Mouse (Mus musculus) WW6 (cell line): ENCODE data around the gene Tmem44.

Experiments used
- DNase-seq: peaks from one replicate; pipeline ENCODE4 v3.0.0-alpha.2; 2013; ENCODE audit warnings: low read depth, low spot score

Gene Tmem44

GRCm38 (mm10) chr16:30552621-30553338 is 2.1 kb upstream of the Tmem44 start:
- DNase-seq = no peak

- peak; percentile 61 for DNase-seq
Measured at GRCm38 (mm10) chr16:30549966-30550747, 485 bp downstream of the Tmem44 start.

- DNase-seq = no peak
Measured at GRCm38 (mm10) chr16:30549516-30549915, 1.1 kb downstream of the Tmem44 start.

GRCm38 (mm10) chr16:30548291-30548690 is 2.4 kb downstream of the Tmem44 start:
- no peak for DNase-seq

- no peak for DNase-seq
Measured at GRCm38 (mm10) chr16:30544693-30545092, 5.9 kb downstream of the Tmem44 start.

- no peak for DNase-seq
Measured at GRCm38 (mm10) chr16:30543386-30543785, 7.3 kb downstream of the Tmem44 start.

- DNase-seq = no peak
Measured at GRCm38 (mm10) chr16:30542826-30543225, 7.8 kb downstream of the Tmem44 start.

- no peak for DNase-seq
Measured at GRCm38 (mm10) chr16:30540107-30541001, 10.3 kb downstream of the Tmem44 start.

GRCm38 (mm10) chr16:30539433-30539832 is 11.2 kb downstream of the Tmem44 start:
- peak; percentile 56 for DNase-seq

GRCm38 (mm10) chr16:30535075-30535474 is 15.6 kb downstream of the Tmem44 start:
- no peak for DNase-seq

- DNase-seq = no peak
Measured at GRCm38 (mm10) chr16:30533592-30533991, 17.1 kb downstream of the Tmem44 start.

- no peak for DNase-seq
Measured at GRCm38 (mm10) chr16:30532929-30533328, 17.7 kb downstream of the Tmem44 start.

GRCm38 (mm10) chr16:30531761-30532406 is 18.8 kb downstream of the Tmem44 start:
- no peak for DNase-seq

GRCm38 (mm10) chr16:30530815-30531214 is 19.8 kb downstream of the Tmem44 start:
- no peak for DNase-seq

GRCm38 (mm10) chr16:30528386-30528785 is 22.3 kb downstream of the Tmem44 start:
- DNase-seq = no peak

GRCm38 (mm10) chr16:30527889-30528288 is 22.8 kb downstream of the Tmem44 start:
- no peak for DNase-seq

GRCm38 (mm10) chr16:30525756-30526155 is 24.9 kb downstream of the Tmem44 start:
- DNase-seq = no peak

GRCm38 (mm10) chr16:30524481-30524880 is 26.2 kb downstream of the Tmem44 start:
- DNase-seq = no peak

- no peak for DNase-seq
Measured at GRCm38 (mm10) chr16:30522253-30522940, 28.2 kb downstream of the Tmem44 start.

GRCm38 (mm10) chr16:30521147-30521546 is 29.5 kb downstream of the Tmem44 start:
- DNase-seq = no peak

GRCm38 (mm10) chr16:30520361-30520823 is 30.2 kb downstream of the Tmem44 start:
- DNase-seq = no peak
